In the genomic region with DNA sequence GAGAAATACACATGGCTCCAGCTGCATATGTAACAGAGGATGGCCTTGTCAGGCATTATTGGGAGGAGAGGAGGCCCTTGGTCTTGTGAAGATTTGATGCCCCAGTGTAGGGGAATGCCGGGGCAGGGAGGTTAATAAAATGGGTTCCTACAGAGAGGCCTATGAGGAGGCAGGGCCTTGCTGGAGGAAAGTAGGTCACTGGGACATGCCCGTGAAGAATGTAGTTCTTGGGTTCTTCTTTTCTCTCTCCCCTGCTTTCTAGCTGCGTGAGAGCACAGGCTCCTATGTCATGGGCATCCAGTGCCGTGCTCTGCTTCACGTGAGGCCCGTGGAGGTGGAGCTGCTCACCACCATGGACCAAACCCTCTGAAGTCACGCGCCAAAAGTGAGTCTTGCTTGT, we compare ENCODE assay signal across 11 mouse cellular contexts. TPM values are rescaled to one million over a fixed set of nuclear protein-coding genes. Genes with fewer than 3 reads are reported as not detected.
DNase-seq lines count a peak whose midpoint lies in the region; ATAC-seq and TF ChIP-seq lines count a peak whose summit lies in the region.
"Had no signal": no experiment of that assay in that cellular context is flagged by ENCODE, and none has a peak within 500 bp of the region (broad histone marks: within the 10 kb centered on the region; RNA-seq: fewer than 3 reads in every experiment).

No protein-coding gene starts in this region.

- TF ChIP-seq POLR2A in CH12.LX (IDR thresholded peaks at IDR 0.05; ENCODE audit: low read depth, low read length) = no peak

- in situ Hi-C loops in CH12.LX (cut with MboI; ENCODE audit: low pct_ligation_motif_present, low pct_unique_long_range_greater_than_20kb, low sequenced_read_pairs) = no loop called here

- no peak for ATAC-seq in hindbrain, embryonic 11.5 days (ENCODE audit: low FRiP score)
- no peak for ATAC-seq in hindbrain, embryonic 16.5 days
- peak; percentile 53 for ATAC-seq in hindbrain, postnatal 0 days
- ATAC-seq: liver, embryonic 12.5 days had no signal

- no peak for TF ChIP-seq CTCF in CH12.LX (conservative IDR thresholded peaks at IDR 0.05 in 1 of 2, IDR thresholded peaks at IDR 0.05 in 1 of 2; ENCODE audit: low read depth in 2 of 2, low read length in 2 of 2)
- no peak for TF ChIP-seq CTCF in hindbrain, postnatal 0 days (IDR thresholded peaks at IDR 0.05; ENCODE audit: low read depth)

- no peak overlapping the region for H3K4me3 ChIP-seq in hindbrain, embryonic 11.5 days (ENCODE audit: low read depth, low read length)
- H3K4me3 ChIP-seq in hindbrain, embryonic 16.5 days (ENCODE audit: low read length) = no peak overlapping the region
- no peak overlapping the region for H3K4me3 ChIP-seq in CH12.LX (replicated peaks in 1 of 3; ENCODE audit: low read depth in 2 of 3, low read length in 2 of 3, poor library complexity in 1 of 3)
- H3K4me3 ChIP-seq in hindbrain, postnatal 0 days (ENCODE audit: low read length) = no peak overlapping the region
- H3K4me3 ChIP-seq: heart, embryonic 12.5 days; liver, embryonic 12.5 days; megakaryocyte, embryonic 14.5 days had no signal

- no peak overlapping the region for H3K9ac ChIP-seq in hindbrain, embryonic 11.5 days (ENCODE audit: low read depth, low read length)
- no peak overlapping the region for H3K9ac ChIP-seq in hindbrain, embryonic 16.5 days (ENCODE audit: low read depth, low read length)
- H3K9ac ChIP-seq in CH12.LX (ENCODE audit: insufficient read depth, low read depth) = no peak overlapping the region
- H3K9ac ChIP-seq in hindbrain, postnatal 0 days (replicated peaks; ENCODE audit: low read length) = no peak overlapping the region
- H3K9ac ChIP-seq: heart, embryonic 12.5 days; liver, embryonic 12.5 days had no signal

- H3K79me2 ChIP-seq in CH12.LX (replicated peaks; ENCODE audit: control insufficient read depth, extremely low read depth, insufficient read depth, poor library complexity, severe bottlenecking) = no peaks in the 10 kb centered on the region

- 0 out of 2 replicates have a peak overlapping the region, but pooled peaks have one; percentile 13 for H3K4me2 ChIP-seq in hindbrain, embryonic 11.5 days (replicated peaks; ENCODE audit: low read depth, low read length)
- no peak overlapping the region for H3K4me2 ChIP-seq in hindbrain, embryonic 16.5 days (ENCODE audit: low read length)
- H3K4me2 ChIP-seq in CH12.LX (ENCODE audit: insufficient read depth, low read depth, poor library complexity, severe bottlenecking) = no peak overlapping the region
- H3K4me2 ChIP-seq in hindbrain, postnatal 0 days (ENCODE audit: low read depth, low read length) = no peak overlapping the region
- H3K4me2 ChIP-seq: heart, embryonic 12.5 days; liver, embryonic 12.5 days had no signal

- no peaks in the 10 kb centered on the region for H3K36me3 ChIP-seq in hindbrain, embryonic 11.5 days (ENCODE audit: control insufficient read depth, insufficient read depth, low read length)
- H3K36me3 ChIP-seq in hindbrain, embryonic 16.5 days (ENCODE audit: control insufficient read depth, insufficient read depth, low read length) = no peaks in the 10 kb centered on the region
- H3K36me3 ChIP-seq in CH12.LX (replicated peaks in 1 of 2; ENCODE audit: control insufficient read depth in 1 of 2, insufficient read depth in 1 of 2, low read length in 1 of 2) = no peaks in the 10 kb centered on the region
- no peaks in the 10 kb centered on the region for H3K36me3 ChIP-seq in hindbrain, postnatal 0 days (ENCODE audit: insufficient read depth, low read length)
- H3K36me3 ChIP-seq: heart, embryonic 12.5 days; liver, embryonic 12.5 days had no signal

- H3K27ac ChIP-seq in hindbrain, embryonic 11.5 days (ENCODE audit: low read depth, low read length) = no peak overlapping the region
- H3K27ac ChIP-seq in hindbrain, embryonic 16.5 days (ENCODE audit: low read depth, low read length) = no peak overlapping the region
- H3K27ac ChIP-seq in CH12.LX (ENCODE audit: insufficient read depth, low read depth) = no peak overlapping the region
- no peak overlapping the region for H3K27ac ChIP-seq in hindbrain, postnatal 0 days
- H3K27ac ChIP-seq: liver, embryonic 12.5 days had no signal

- dilution Hi-C loops in CH12.LX (cut with MboI; ENCODE audit: extremely low pct_ligation_motif_present, extremely low pct_unique_long_range_greater_than_20kb, low sequenced_read_pairs) = no loop called here

- TF ChIP-seq EP300 in CH12.LX (IDR thresholded peaks at IDR 0.05; ENCODE audit: low read length) = no peak

- no peaks in the 10 kb centered on the region for H3K9me3 ChIP-seq in hindbrain, embryonic 11.5 days (ENCODE audit: control insufficient read depth, low read length)
- no peaks in the 10 kb centered on the region for H3K9me3 ChIP-seq in hindbrain, embryonic 16.5 days (ENCODE audit: control insufficient read depth, low read length)
- H3K9me3 ChIP-seq in CH12.LX (replicated peaks; ENCODE audit: low read length) = no peaks in the 10 kb centered on the region
- no peaks in the 10 kb centered on the region for H3K9me3 ChIP-seq in hindbrain, postnatal 0 days (ENCODE audit: low read length)
- H3K9me3 ChIP-seq: heart, embryonic 12.5 days; liver, embryonic 12.5 days; megakaryocyte, embryonic 14.5 days had no signal

- intact Hi-C loops in left cerebral cortex, postnatal 10 days (cut with DNase I) = no loop called here

- no peak for DNase-seq in hindbrain, embryonic 11.5 days (ENCODE audit: low spot score)
- DNase-seq in CD4-positive, CD25-positive, alpha-beta regulatory T cell, adult 2 months (ENCODE audit: low read depth, low spot score) = peak; percentile 29
- no peak for DNase-seq in CH12.LX (ENCODE audit: extremely low read depth)
- DNase-seq in hindbrain, postnatal 0 days (ENCODE audit: low spot score) = no peak
- DNase-seq in urinary bladder, postnatal 10 days (ENCODE audit: low spot score) = no peak
- no peak for DNase-seq in left cerebral cortex, postnatal 10 days (ENCODE audit: extremely low spot score in 1 of 2, low spot score in 2 of 2)
- DNase-seq: cerebellum, adult 8-10 months had no signal

- H3K4me1 ChIP-seq in hindbrain, embryonic 11.5 days (replicated peaks; ENCODE audit: control insufficient read depth, insufficient read depth, low read length) = peaks cover 12% of the 10 kb centered on the region
- H3K4me1 ChIP-seq in hindbrain, embryonic 16.5 days (ENCODE audit: control insufficient read depth, insufficient read depth, low read depth, low read length) = peaks cover 2% of the 10 kb centered on the region; the same call in 1 of the 2 replicates
- peaks cover 0 to 14% of the 10 kb centered on the region in 2 experiments; a peak in 2 of 4 replicates for H3K4me1 ChIP-seq in CH12.LX (ENCODE audit: control insufficient read depth in 1 of 2, insufficient read depth in 2 of 2)
- H3K4me1 ChIP-seq in hindbrain, postnatal 0 days (ENCODE audit: insufficient read depth, low read length) = no peaks in the 10 kb centered on the region; the same call in 1 of the 2 replicates
- H3K4me1 ChIP-seq: liver, embryonic 12.5 days; megakaryocyte, embryonic 14.5 days had no signal

- no peak for TF ChIP-seq RAD21 in CH12.LX (IDR thresholded peaks at IDR 0.05; ENCODE audit: low read depth, low read length)

- 86% methylated on average over 8 of the region's 8 CpGs for WGBS in hindbrain, embryonic 11.5 days
- WGBS in hindbrain, embryonic 16.5 days = 51% methylated on average over 8 of the region's 8 CpGs
- 61% methylated on average over 8 of the region's 8 CpGs for WGBS in hindbrain, postnatal 0 days

- no peaks in the 10 kb centered on the region for H3K27me3 ChIP-seq in hindbrain, embryonic 11.5 days (ENCODE audit: control insufficient read depth, insufficient read depth, low read length)
- peaks cover 2% of the 10 kb centered on the region; the same call in 1 of the 2 replicates for H3K27me3 ChIP-seq in hindbrain, embryonic 16.5 days (replicated peaks; ENCODE audit: control insufficient read depth, insufficient read depth, low read length)
- no peaks in the 10 kb centered on the region for H3K27me3 ChIP-seq in CH12.LX (replicated peaks)
- H3K27me3 ChIP-seq in hindbrain, postnatal 0 days (ENCODE audit: insufficient read depth, low read length) = peaks cover 9% of the 10 kb centered on the region; the same call in 1 of the 2 replicates
- H3K27me3 ChIP-seq: heart, embryonic 12.5 days had no signal

TF ChIP-seq in CH12.LX, 34 proteins besides CTCF, POLR2A, EP300 and RAD21:
- TF ChIP-seq BHLHE40 (IDR thresholded peaks at IDR 0.05; ENCODE audit: low read depth, low read length) (peak; percentile 46), MAFK (IDR thresholded peaks at IDR 0.05; ENCODE audit: insufficient replicate concordance, low read length) (no peak), ZKSCAN1 (IDR thresholded peaks at IDR 0.05; ENCODE audit: borderline replicate concordance, low read depth, low read length) (no peak), SMC3 (IDR thresholded peaks at IDR 0.05; ENCODE audit: low read depth, low read length) (no peak)

RNA-seq across cellular contexts. Expression of gene Cdon, which starts 9.5 kb away (rescaled TPM):
- 13.4 and 21.9 TPM in 2 replicates for polyA plus RNA-seq in hindbrain, embryonic 11.5 days (2014; fragmentation: Nextera tagmentation; extraction: Ambion mirVana)
- 2.9 and 3.7 TPM in 2 replicates for polyA plus RNA-seq in hindbrain, embryonic 16.5 days (2015; fragmentation: Nextera tagmentation; extraction: Ambion mirVana)
- total RNA-seq in CH12.LX (2012; rRNA removed) (1.9 and 2.3 TPM in 2 replicates), CH12.LX (2014; rRNA removed) (1.8 TPM in 2 replicates)
- polyA plus RNA-seq in CH12.LX (2012; ENCODE audit: insufficient read length, low read depth) = 2.7 and 2.9 TPM in 2 replicates
- total RNA-seq in hindbrain, postnatal 0 days (2014; rRNA removed) = 10.6 and 11.1 TPM in 2 replicates
- polyA plus RNA-seq in hindbrain, postnatal 0 days (2015; fragmentation: Nextera tagmentation; extraction: Ambion mirVana) = 1.0 and 1.7 TPM in 2 replicates
- 10 to 100 TPM in 1 of 2 experiments, 1 to 10 TPM in 1; 7.8 to 10.5 TPM for total RNA-seq in left cerebral cortex, postnatal 10 days (2021)
